Mouse (Mus musculus) spleen, adult 2 months (tissue): ENCODE measurements at regions not wholly inside any gene's neighbourhood (a gene's known extent, or its start where the extent isn't known, plus 50 kb on each side); places are given as distances from the start of the nearest gene placed in this dataset.

ENCODE experiments used
- CTCF ChIP-seq: fragments of 200-500 bp; IDR thresholded peaks from 2 replicates; pipeline ENCODE4 v1.5.1; 2011; ENCODE audit warnings: mild to moderate bottlenecking, inconsistent platforms; ENCODE audit not compliant: insufficient read depth, insufficient read length, insufficient replicate concordance; ENCODE audit errors: extremely low read depth
- POLR2A ChIP-seq: fragments of 200-500 bp; IDR thresholded peaks from 2 replicates; pipeline ENCODE4 v1.6.1; 2011; ENCODE audit warnings: low read depth, low read length, inconsistent platforms

DNA sequence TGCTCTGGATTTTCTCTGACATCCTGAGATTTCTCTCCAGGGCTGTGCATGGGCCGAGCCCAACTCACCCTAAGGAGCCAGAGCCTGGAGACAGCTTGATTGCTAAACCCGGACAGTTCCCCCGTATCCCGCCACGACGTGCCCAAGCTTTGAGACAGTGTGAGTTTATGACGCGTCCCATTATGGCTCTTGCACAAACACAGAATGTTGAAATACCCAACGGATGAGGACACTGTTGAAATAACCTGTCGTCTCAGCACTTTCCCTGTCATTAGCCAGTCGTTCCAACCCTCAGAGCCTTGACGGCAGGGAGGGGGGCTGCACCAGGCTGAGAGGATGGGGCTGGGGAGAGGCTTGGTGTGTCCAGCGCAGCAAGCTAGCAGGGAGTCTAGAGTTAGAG lies 50.7 kb upstream of the Myl10 start:
- TF ChIP-seq CTCF (no peak), POLR2A (no peak)
